Mouse (Mus musculus) small intestine, adult 2 months (tissue): Measurements from ENCODE around the gene Cdk14. TPM values are rescaled to one million over a fixed set of nuclear protein-coding genes. Genes with fewer than 3 reads are reported as not detected.

ENCODE experiments used
- H3K27ac ChIP-seq: fragments of 200-500 bp; 2 replicates; pipeline ENCODE4 v1.5.1; 2012; ENCODE audit warnings: low read depth, low read length, control low read depth, inconsistent platforms; ENCODE audit not compliant: insufficient read depth
- H3K27me3 ChIP-seq: fragments of 200-500 bp; 2 replicates; pipeline ENCODE4 v1.6.1; 2012; ENCODE audit warnings: mild to moderate bottlenecking, moderate library complexity, low read length, inconsistent platforms; ENCODE audit not compliant: control insufficient read depth, insufficient read depth
- H3K36me3 ChIP-seq: fragments of 200-500 bp; 2 replicates; pipeline ENCODE4 v1.6.1; 2012; ENCODE audit warnings: mild to moderate bottlenecking, low read length, control low read depth, inconsistent platforms; ENCODE audit not compliant: control insufficient read depth, insufficient read depth
- H3K4me1 ChIP-seq: fragments of 200-500 bp; 2 replicates; pipeline ENCODE4 v1.6.1; 2012; ENCODE audit warnings: low read length, inconsistent platforms, mixed read lengths; ENCODE audit not compliant: control insufficient read depth, insufficient read depth, insufficient read length
- H3K4me3 ChIP-seq: fragments of 200-500 bp; 2 replicates; pipeline ENCODE4 v1.5.1; 2012; ENCODE audit warnings: low read depth, mild to moderate bottlenecking, control low read depth, inconsistent platforms, low read length, moderate library complexity
- CTCF ChIP-seq: fragments of 200-500 bp; IDR thresholded peaks from 2 replicates; pipeline ENCODE4 v1.5.1; 2012; ENCODE audit warnings: low read depth, mild to moderate bottlenecking, control low read depth, inconsistent platforms, low read length, moderate library complexity, mixed read lengths; ENCODE audit not compliant: insufficient replicate concordance, insufficient read length; ENCODE audit errors: extremely low read depth
- POLR2A ChIP-seq: fragments of 200-500 bp; IDR thresholded peaks from 2 replicates; pipeline ENCODE4 v1.6.1; 2012; ENCODE audit warnings: low read depth, mild to moderate bottlenecking, control low read depth, inconsistent platforms, low read length, moderate library complexity
- WGBS: fragments of 180-500 bp; shearing (Covaris S2); methylation state at CpG from one replicate; pipeline ENCODE4 v1.1.7; 2018; 5-methylcytosine and 5-hydroxymethylcytosine counted together
- polyA plus RNA-seq: library from polyadenylated mRNA; depleted of rRNA; stranded (reverse); fragments of >200 nt; gene quantifications from 2 replicates; pipeline ENCODE4 v1.2.3, GENCODE M21; 2012; rRNA removed

The Cdk14 gene
- polyA plus RNA-seq, 1 experiment = 0.37 TPM

DNA sequence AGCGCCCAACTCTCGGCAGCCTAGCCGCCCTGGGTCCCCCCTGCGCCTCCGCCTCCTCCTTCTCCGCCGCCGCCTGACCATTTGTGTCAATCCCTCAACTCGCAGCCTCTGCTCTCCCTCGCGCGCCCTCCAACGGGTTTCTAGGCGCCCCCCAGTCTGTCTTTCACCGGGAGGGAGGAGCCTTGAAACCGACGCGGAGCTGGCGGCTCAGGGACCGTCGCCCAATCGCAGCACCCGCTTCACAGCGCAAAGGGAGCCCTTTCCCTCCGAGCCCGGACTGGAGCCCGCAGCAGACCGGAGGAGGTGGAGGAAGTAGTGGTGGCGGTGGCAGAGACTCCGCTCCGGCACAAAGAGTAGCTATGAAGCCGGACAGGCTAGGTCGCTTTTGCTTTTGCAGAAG, 662.2 kb downstream of the Cdk14 start, which contains the start of gene Fzd1:
Gene Fzd1, minus strand, starts transcription at position 134 of the 400 bp plus-strand sequence.
- H3K4me1 ChIP-seq = 0 out of 2 replicates have a peak, but pooled peaks cover 6% of the 10 kb centered on the region
- peak within 1 kb of the TSS; percentile 80 for H3K4me3 ChIP-seq
- H3K36me3 ChIP-seq = no peaks in the 10 kb centered on the region
- under 1% methylated on average over 33 of the region's 33 CpGs for WGBS
- peak within 1 kb of the TSS; percentile 67 for H3K27ac ChIP-seq
- no peaks in the 10 kb centered on the region for H3K27me3 ChIP-seq
- TF ChIP-seq CTCF = no peak
- peak; percentile 74 for TF ChIP-seq POLR2A

DNA sequence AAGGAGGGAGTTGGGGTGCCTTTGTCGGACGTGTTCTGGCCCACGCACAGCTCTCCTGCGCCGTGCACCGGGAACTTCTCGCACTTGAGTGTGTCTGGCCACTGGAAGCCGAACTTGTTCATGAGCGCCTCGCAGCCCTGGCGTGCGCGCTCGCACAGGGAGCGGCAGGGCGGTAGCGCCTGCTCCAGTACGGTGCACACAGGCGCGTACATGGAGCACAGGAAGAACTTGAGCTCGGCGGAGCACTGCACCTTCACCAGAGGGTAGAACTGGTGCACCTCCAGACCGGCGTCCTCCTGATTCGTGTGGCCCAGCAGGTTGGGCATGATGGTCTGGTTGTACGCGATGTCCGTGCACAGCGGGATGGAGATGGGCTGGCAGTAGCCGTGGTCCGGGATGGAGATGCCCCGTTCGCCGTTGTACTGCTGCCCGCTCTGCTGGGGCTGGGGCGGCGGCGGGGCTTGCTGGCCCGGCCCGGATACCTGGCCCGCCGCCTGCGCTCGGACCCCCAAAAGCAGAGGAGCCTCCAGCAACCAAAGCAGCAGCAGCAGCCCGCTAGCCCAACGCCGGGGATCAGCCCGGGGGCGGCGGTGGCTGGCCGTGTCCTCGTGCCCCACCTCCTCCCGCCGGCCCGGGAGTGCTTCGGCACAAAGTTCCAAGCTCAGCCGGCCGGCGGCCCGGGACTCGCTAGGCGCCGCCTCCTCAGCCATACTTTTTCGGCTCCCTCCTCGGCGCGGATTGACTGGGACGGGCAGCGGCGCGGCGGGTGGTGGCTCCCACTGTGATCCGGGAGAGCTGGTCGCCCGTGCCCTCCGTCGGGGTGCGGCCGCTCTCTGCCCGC, 663.0 kb downstream of the Cdk14 start:
- Histone ChIP-seq H3K36me3 (no peaks in the 10 kb centered on the region), H3K4me3 (peak overlapping the region; percentile 80), H3K27me3 (no peaks in the 10 kb centered on the region), H3K27ac (peak overlapping the region; percentile 67), H3K4me1 (0 out of 2 replicates have a peak, but pooled peaks cover 6% of the 10 kb centered on the region)
- TF ChIP-seq CTCF = no peak
- no peak for TF ChIP-seq POLR2A
- WGBS = under 1% methylated on average over 80 of the region's 80 CpGs

DNA sequence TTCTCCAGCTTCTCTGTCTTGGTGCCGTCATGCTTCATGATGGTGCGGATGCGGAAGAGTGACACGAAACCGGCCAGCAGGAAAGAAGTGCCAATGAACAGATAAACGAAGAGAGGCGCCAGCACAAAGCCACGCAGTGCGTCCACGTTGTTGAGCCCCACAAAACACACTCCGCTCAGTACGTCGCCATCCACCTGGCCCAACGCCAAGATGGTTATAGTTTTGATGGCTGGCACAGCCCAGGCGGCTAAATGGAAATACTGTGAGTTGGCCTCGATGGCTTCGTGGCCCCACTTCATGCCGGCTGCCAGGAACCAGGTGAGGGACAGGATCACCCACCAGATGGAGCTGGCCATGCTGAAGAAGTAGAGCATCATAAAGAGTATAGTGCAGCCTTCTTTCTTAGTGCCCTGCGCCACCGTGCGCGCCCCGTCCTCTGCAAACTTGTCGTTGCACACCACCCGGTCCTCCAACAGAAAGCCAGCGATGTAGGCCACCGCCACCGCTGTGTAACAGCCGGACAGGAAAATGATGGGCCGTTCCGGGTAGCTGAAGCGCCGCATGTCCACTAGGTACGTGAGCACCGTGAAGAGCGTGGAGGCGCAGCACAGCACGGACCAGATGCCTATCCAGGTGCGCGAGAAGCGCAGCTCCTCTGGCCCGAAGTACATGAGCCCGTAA, 664.0 kb downstream of the Cdk14 start:
- 18% methylated on average over 43 of the region's 43 CpGs for WGBS

DNA sequence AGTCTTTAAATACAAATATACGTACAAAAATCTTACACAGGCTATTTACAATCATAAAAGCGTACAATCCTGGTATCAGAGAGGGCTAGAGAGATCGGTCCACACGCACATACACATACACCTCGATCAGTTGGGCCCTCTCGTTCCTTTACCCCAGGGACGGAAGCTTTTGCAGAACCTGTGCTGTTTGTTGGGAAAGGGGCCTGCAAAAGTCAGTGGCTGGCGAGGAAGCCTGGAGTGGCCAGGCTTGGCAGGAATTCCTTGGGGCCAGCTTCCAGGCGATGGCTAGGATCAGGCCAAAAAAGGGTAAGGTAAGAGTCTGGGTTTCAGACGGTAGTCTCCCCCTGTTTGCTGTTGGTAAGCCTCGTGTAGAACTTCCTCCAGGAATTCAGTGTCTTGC, 664.8 kb downstream of the Cdk14 start:
- 86% methylated on average over 11 of the region's 11 CpGs for WGBS
- H3K36me3 ChIP-seq = no peaks in the 10 kb centered on the region
- 0 out of 2 replicates have a peak, but pooled peaks cover 6% of the 10 kb centered on the region for H3K4me1 ChIP-seq
- no peak overlapping the region for H3K27ac ChIP-seq
- peak overlapping the region; percentile 80 for H3K4me3 ChIP-seq
- H3K27me3 ChIP-seq = no peaks in the 10 kb centered on the region
- TF ChIP-seq CTCF (no peak), POLR2A (no peak)

More for the DNA sequence above, 664.0 kb downstream of the Cdk14 start:
- H3K27ac ChIP-seq = no peak overlapping the region
- H3K4me1 ChIP-seq = 0 out of 2 replicates have a peak, but pooled peaks cover 6% of the 10 kb centered on the region
- H3K4me3 ChIP-seq = peak overlapping the region; percentile 80
- TF ChIP-seq POLR2A (no peak), CTCF (no peak)
- no peaks in the 10 kb centered on the region for H3K27me3 ChIP-seq
- no peaks in the 10 kb centered on the region for H3K36me3 ChIP-seq

DNA sequence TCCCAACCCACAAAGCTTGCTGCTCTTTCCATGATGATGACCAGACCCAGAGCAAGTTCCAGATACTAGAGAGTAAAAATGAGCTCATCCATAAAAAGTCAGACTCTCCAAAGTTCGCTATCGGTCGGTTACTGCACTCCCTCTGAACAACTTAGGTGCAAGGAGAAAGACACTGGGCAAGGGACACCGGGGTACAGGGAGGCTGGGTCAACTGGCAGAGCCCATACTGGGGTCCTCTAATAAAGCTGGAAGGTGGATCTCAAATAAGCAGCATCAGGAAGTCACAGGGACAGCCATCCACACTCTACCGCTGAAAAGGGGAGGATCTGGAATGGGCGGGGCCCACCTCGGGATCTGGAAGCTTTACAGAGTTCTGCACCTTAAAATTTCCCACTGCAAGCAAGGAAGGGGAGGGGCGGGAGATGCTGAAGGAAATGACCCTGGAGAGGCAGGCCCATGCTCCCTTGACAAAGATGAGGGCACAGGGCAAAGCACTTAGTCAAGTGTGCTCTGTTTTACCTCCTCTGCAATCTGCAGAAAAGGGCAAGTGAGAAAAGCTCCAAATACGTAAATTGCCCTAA, 665.3 kb downstream of the Cdk14 start:
- WGBS = 57% methylated on average over 9 of the region's 9 CpGs
- TF ChIP-seq CTCF (no peak), POLR2A (no peak)
- Histone ChIP-seq H3K4me3 (peak overlapping the region; percentile 22), H3K36me3 (no peaks in the 10 kb centered on the region), H3K27ac (no peak overlapping the region), H3K27me3 (no peaks in the 10 kb centered on the region), H3K4me1 (0 out of 2 replicates have a peak, but pooled peaks cover 6% of the 10 kb centered on the region)

Other genes starting within 250 kb of the Cdk14 start
- not detected in 2 replicates for gene 1700015F17Rik, start 58.8 kb upstream of the Cdk14 start, polyA plus RNA-seq
- gene Cldn12, start 94.6 kb upstream of the Cdk14 start, polyA plus RNA-seq = 7.9 and 13.4 TPM in 2 replicates
- gene Gtpbp10, start 139.2 kb upstream of the Cdk14 start, polyA plus RNA-seq = 0.34 and 0.46 TPM in 2 replicates
- 0.08 TPM in 1 of 2 replicates, not detected in the other for gene Gm8773, start 153.5 kb upstream of the Cdk14 start, polyA plus RNA-seq
- gene Cfap69, start 243.9 kb upstream of the Cdk14 start, polyA plus RNA-seq = 0.27 and 0.81 TPM in 2 replicates